Mouse (Mus musculus) heart, postnatal 10 days (tissue): ENCODE results near the gene Dhx9. TPM values are rescaled to one million over a fixed set of nuclear protein-coding genes. Genes with fewer than 3 reads are reported as not detected.
"Not testable (repeated sequence)": the region's sequence is repeated elsewhere in the genome, so short reads cannot be mapped to it uniquely, and the experiment has no call there.

ENCODE experiments used
- DNase-seq, 2 experiments: peaks; one replicate each; pipeline ENCODE4 v3.0.0; 2021
- intact Hi-C: fragments of 180-260 bp; cut with DNase I; formaldehyde crosslinking; loops from one replicate; pipeline ENCODE4 v1.15.1; 2025
- total RNA-seq, 2 experiments: library from RNA; stranded (reverse); gene quantifications; 2 replicates each; pipeline ENCODE4 v1.2.3; 2021

Dhx9 gene
- total RNA-seq, 2 experiments from 2014 or later = 79.7 to 88.1 TPM

DNA sequence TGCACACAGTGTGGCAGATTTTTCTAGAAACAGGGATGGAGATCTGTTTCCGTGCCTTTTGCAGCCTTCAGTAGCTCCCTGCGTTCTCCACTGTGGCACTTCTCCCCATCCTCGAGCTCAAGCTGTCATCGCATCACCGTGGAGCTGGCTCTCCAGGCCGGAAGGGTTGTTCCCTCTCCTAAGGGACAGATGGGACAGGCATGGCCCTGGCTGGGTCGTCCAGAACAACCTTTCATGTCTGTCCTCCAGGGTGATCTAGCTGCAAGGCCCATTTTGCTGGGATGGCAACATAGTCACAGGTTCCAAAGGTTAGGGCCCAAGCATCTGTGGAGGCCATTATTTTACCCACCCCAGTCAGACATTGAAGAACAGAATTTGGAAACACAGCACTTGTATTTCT is 56.3 kb downstream of the Dhx9 start:
- intact Hi-C loops = no loop called here

DNA sequence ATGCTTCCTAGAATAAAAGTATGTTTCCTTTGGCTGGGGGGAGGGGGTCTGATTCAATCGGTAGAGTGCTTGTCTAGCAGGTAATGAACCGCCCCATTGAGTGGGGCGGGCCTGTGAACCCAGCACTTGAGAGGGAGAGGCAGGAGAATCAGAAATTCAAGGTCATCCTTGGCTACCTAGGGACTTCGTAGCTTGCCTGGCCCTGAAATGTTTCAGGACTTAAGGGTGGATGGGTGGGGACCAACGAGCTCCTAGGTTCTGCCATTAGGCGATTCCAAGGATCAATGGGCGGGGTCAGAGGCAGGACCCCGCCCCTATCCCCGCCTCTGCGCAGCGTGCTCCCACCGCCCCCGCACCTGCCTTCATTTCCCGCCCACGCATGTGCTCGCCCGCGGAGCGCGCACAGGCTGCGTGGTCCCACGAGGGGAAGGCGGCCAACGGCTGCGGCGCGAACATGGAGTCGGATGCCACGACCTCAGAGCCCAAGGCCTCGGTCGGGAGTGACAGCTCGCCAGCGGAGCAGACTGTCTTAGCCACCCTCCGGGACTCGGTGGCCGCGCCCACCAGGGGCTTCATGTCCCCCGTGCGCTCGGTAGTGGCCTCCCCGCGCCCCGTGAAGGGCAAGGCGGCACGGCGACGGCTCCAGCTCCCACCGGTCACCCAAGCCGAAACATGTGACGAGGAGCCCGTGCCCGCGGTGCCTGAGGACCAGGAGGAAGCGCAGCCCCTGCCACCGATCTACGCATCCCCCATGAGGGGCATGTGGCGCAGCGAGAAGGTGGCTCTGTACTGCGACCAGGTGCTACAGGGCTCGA is 62.5 kb downstream of the Dhx9 start, which contains the start of gene Shcbp1l:
Shcbp1l (plus strand) TSS at position 393 of the 815 bp plus-strand sequence.
- intact Hi-C loops = no loop called here
- DNase-seq = peak; percentile 41 to 56

More for the DNA sequence above, 56.3 kb downstream of the Dhx9 start:
- DNase-seq = peak in 1 of 2 experiments; percentile 16

DNA sequence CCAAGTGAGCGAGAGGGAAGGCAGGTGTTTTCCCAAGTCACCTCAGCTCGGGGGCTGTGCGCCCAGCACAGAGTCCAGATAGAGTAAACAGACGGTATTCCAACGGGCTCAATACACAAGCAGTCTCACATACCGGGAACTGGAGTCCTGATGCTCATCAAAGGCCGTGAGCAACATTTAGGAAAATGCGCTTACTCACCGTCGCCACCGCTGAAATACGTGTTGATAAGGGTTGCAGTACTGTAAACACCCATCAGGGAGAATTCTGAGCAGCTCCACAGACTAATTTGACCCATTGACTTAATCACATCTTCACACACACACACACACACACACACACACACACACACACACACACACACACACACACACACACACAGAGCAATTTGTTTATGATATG is 63.2 kb downstream of the Dhx9 start:
- intact Hi-C loops = no loop called here
- no peak for DNase-seq

DNA sequence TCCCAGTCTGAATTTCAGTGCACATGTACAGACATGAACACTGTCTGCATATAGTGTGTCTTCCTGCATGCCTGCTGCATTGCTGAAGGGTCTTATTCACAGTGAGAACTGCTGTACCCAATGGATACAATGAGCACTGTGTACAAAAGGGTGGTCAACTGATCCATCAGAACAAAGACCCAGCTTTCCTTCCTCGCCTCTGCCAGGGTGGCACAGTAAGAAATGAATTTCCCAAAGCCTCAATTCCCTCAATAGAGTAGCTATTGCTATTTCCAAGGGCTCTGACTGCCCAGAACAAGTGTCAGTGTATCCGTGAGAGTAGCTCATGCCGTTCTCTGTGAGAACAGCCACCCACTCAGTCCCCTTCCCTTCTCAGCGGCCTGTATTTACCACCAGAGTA is 69.7 kb downstream of the Dhx9 start:
- DNase-seq, intact Hi-C loops: not testable (repeated sequence)

DNA sequence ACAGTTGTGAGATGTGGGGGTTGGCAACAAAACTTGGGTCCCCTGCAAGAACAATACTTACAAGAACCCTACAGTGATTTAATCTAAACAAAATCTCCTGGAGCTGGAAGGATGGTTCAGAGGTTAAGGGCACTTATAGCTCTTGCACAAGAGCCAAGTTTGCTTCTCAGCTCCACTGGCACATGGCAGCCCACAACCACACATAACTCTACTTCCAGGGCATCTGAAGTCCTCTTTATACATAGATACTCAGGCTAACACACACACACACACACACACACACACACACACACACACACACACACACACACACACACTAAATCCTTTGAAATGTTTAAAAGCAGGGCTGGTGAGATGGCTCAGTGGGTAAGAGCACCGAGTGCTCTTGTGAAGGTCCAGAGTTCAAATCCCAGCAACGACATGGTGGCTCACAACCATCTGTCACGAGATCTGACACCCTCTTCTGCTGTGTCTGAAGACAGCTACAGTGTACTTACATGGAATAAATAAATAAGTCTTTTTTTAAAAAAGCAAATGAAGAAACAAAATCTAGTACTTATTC is 71.1 kb downstream of the Dhx9 start:
- DNase-seq, intact Hi-C loops: not testable (repeated sequence)

DNA sequence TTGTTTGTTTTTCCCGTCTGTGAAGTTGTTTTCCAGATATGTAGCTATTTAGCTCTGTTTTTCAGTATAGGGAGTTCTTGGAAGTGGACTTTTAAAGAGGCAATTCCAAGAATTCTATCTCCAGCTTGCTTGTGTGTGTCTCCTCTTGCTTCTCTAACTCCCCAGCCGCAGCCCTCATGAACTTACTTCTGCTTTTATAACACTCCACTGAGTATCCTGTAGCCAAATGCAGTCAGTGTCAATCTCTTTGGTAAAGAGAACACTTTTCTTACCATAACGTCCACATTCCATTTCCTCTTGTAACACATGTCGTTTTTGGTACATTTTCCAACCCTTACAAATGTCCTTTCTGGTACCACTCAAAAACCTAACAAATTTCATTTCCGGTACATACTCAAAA is 71.7 kb downstream of the Dhx9 start:
- intact Hi-C loops, DNase-seq: not testable (repeated sequence)

DNA sequence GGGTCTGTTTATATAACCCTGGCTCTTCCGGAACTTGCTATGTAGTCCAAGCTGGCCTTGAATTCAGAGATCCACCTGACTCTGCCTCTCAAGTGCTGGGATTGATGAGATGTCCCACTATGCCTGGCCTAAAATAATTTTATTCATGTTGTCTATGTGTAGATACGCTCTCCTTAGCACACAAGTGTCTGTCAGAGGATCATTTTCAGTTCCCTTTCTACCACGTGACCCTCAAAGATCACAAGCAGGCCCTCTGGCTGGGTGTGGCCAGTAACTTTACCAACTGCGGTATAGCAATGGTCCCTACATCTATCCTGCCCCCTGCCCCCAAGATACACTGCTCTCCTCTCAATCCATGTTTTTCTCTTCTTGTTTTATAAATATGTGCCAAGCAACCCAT is 72.5 kb downstream of the Dhx9 start:
- peak; percentile 56 to 61 for DNase-seq
- intact Hi-C loops = no loop called here

DNA sequence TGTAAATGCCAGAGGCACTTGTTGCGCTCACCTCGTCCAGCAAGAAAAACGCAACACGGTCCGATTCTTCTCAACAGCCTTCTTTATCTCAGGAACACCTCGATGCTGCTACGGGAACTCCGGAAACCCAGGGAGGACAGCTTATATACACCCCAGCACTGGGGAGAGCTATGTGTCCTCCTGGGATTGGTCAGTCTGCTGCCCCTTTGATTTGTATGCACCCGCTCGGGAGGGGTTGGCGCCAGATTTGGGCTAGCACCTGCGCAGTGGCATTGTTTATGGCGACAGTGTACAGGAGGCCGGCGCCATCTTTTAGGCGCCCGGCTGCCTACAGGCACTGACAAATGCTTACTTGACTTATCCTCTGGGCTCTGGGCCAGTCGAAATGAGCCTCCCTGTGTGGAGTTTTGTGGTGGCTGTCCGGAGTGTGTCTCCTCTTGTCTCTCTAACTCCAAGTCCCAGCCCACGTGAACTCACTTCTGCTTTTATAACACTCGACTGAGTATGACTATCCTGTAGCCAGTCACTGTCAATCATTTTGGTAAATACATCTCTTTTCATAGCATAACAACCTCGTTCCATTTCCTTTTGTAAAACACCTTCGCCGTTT is 73.2 kb downstream of the Dhx9 start:
- intact Hi-C loops = not testable (repeated sequence)
- DNase-seq = peak; percentile 75 to 76

DNA sequence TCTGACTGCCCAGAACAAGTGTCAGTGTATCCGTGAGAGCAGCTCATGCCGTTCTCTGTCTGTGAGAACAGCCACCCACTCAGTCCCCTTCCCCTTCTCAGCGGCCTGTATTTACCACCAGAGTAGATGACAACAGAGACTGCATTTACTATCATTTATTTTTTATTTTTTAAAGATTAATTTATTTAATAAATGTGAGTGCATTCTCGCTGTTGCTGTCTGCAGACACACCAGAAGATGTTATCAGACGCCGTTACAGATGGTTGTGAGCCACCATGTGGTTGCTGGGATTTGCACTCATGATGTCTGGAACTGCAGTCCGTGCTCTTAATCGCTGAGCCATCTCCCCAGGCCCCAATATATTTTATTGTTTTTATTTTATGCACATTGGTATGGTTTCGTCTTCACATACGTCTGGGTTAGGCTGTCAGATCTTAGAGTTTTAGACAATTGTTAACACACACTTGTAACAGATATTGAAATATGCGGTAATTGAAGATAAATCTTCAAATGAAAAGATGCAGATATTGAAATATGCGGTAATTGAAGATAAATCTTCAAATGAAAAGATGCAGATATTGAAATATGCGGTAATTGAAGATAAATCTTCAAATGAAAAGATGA is 74.0 kb downstream of the Dhx9 start:
- intact Hi-C loops = not testable (repeated sequence)
- DNase-seq = peak; percentile 11 to 20

DNA sequence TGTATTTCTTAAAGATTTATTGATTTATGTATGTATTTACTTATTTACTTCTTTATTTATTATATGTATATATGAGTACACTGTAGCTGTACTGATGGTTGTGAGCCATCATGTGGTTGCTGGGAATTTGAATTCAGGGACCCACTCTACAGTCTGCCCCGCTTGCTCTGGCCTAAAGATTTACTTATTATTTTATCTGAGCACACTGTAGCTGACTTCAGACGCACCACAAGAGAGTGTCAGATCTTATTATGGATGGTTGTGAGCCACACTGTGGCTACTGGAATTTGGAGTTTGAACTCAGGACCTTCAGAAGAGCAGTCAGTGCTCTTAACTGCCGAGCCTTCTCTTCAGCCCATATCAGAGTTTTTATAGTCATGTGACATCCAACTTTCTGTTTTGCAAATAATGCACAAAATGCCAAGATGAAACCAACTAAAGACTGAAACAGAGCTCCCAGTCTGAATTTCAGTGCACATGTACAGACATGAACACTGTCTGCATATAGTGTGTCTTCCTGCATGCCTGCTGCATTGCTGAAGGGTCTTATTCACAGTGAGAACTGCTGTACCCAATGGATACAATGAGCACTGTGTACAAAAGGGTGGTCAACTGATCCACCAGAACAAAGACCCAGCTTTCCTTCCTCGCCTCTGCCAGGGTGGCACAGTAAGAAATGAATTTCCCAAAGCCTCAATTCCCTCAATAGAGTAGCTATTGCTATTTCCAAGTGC is 74.6 kb downstream of the Dhx9 start:
- intact Hi-C loops, DNase-seq: not testable (repeated sequence)

DNA sequence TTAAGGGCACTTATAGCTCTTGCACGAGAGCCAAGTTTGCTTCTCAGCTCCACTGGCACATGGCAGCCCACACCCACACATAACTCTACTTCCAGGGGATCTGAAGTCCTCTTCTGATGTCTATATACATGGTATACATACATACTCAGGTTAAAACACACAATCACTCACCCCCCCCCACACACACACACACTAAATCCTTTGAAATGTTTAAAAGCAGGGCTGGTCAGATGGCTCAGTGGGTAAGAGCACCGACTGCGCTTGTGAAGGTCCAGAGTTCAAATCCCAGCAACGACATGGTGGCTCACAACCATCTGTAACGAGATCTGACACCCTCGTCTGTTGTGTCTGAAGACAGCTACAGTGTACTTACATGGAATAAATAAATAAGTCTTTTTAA is 75.7 kb downstream of the Dhx9 start:
- no peak for DNase-seq
- intact Hi-C loops = no loop called here

DNA sequence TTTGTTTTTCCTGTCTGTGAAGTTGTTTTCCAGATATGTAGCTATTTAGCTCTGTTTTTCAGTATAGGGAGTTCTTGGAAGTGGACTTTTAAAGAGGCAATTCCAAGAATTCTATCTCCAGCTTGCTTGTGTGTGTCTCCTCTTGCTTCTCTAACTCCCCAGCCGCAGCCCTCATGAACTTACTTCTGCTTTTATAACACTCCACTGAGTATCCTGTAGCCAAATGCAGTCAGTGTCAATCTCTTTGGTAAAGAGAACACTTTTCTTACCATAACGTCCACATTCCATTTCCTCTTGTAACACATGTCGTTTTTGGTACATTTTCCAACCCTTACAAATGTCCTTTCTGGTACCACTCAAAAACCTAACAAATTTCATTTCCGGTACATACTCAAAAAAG is 76.5 kb downstream of the Dhx9 start:
- DNase-seq, intact Hi-C loops: not testable (repeated sequence)

DNA sequence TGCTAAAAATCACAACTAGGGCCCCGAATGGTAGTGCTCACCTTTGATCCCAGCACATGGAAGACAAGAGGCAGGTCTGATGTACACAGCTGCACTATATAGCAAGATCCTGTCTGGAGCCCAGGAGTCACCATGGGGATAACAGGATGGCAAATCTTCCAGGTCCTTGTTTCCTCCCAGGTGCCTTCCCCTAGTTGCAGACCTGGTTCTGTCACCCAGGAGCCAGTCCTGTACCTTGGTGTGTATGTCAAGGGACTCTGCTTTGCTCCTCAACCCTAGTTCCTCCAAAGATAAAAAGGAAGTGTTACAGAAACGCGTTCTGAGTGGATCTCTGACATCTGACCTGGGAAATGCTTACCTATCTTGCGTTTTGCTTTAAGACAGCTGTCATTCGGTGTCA is 79.2 kb downstream of the Dhx9 start:
- DNase-seq, intact Hi-C loops: not testable (repeated sequence)

DNA sequence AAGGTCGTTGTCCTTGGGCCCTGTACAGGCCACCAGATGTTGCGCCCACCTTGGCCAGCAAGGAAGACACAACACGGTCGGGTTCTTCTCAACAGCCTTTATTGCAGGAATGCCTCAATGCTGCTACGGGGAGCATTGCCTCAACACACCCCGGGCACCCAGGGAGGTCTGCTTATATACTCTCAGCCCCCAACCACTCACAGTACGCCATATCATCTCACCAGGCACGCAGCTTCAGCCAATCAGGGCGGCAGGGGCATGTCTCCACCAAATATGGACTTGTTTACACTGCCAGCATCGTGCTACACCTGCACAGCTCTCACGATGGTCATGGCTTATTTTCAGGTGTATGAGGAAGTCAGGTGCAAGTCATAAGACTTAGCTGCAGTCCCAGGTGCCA is 79.8 kb downstream of the Dhx9 start:
- intact Hi-C loops = not testable (repeated sequence)

More for the DNA sequence above, 79.8 kb downstream of the Dhx9 start:
- not testable (repeated sequence) for DNase-seq

Other genes with a start within 250 kb of the Dhx9 start
- gene Lamc1, start 154.9 kb downstream of the Dhx9 start, total RNA-seq = 100 to 1,000 TPM; 415 to 420 TPM
- gene Shcbp1l, start 62.5 kb downstream of the Dhx9 start, total RNA-seq = not detected
- 1 to 10 TPM; 2.4 to 2.6 TPM for gene Npl, start 62.4 kb upstream of the Dhx9 start, total RNA-seq
- gene Rgs8, start 165.4 kb upstream of the Dhx9 start, total RNA-seq = not detected